Mouse (Mus musculus) ES-E14 (cell line): ENCODE data around the gene Ifi27l2b. TPM values are rescaled to one million over a fixed set of nuclear protein-coding genes. Genes with fewer than 3 reads are reported as not detected.
"Not testable (repeated sequence)": the region's sequence is repeated elsewhere in the genome, so short reads cannot be mapped to it uniquely, and the experiment has no call there.

Experiments
- DNase-seq: peaks from one replicate; pipeline ENCODE4 v3.0.0-alpha.2; 2013; ENCODE audit warnings: low read depth, low spot score
- H3K27ac ChIP-seq: 2 replicates; pipeline ENCODE4 v1.5.1; 2012; ENCODE audit warnings: low read depth, mild to moderate bottlenecking, low read length, moderate library complexity, mixed read lengths; ENCODE audit not compliant: poor library complexity, insufficient read depth, severe bottlenecking
- H3K36me3 ChIP-seq: 2 replicates; pipeline ENCODE4 v1.6.1; 2012; ENCODE audit warnings: mild to moderate bottlenecking, low read length, moderate library complexity, mixed read lengths; ENCODE audit not compliant: control insufficient read depth, poor library complexity, insufficient read depth, severe bottlenecking
- H3K4me1 ChIP-seq, 2 experiments: fragments of 150-350 bp in 1 of 2; sonication (generic) in 1 of 2; 2 replicates each; pipeline ENCODE4 v1.6.1; 2012; ENCODE audit warnings: low read length in 2 of 2, mild to moderate bottlenecking in 1 of 2, mixed read lengths in 1 of 2; ENCODE audit not compliant: control insufficient read depth in 2 of 2, insufficient read depth in 2 of 2, poor library complexity in 1 of 2
- H3K4me3 ChIP-seq, 2 experiments: fragments of 150-350 bp in 1 of 2; sonication (generic) in 1 of 2; 2 replicates each; pipeline ENCODE4 v1.5.1; 2012; ENCODE audit warnings: low read length in 2 of 2, low read depth in 1 of 2, mild to moderate bottlenecking in 1 of 2, mixed read lengths in 1 of 2; ENCODE audit not compliant: insufficient read depth in 1 of 2, poor library complexity in 1 of 2, severe bottlenecking in 1 of 2
- H3K9ac ChIP-seq: 2 replicates; pipeline ENCODE4 v1.6.1; 2012; ENCODE audit warnings: low read depth, mild to moderate bottlenecking, low read length, mixed read lengths; ENCODE audit not compliant: poor library complexity, insufficient read depth, severe bottlenecking
- H3K9me3 ChIP-seq: fragments of 150-350 bp; sonication (generic); 2 replicates; pipeline ENCODE4 v1.6.1; 2012; ENCODE audit warnings: low read depth, mild to moderate bottlenecking, low read length; ENCODE audit not compliant: control insufficient read depth, insufficient read depth
- CHD2 ChIP-seq: IDR thresholded peaks from 2 replicates; pipeline ENCODE4 v1.6.1; 2014; ENCODE audit warnings: mild to moderate bottlenecking, low read depth, low read length, inconsistent platforms
- HCFC1 ChIP-seq: IDR thresholded peaks from 2 replicates; pipeline ENCODE4 v1.6.1; 2012; ENCODE audit warnings: low read length, inconsistent platforms, borderline replicate concordance; ENCODE audit not compliant: insufficient read depth
- MAFK ChIP-seq: IDR thresholded peaks from 2 replicates; pipeline ENCODE4 v1.6.1; 2014; ENCODE audit warnings: mild to moderate bottlenecking, low read depth, low read length, inconsistent platforms; ENCODE audit not compliant: insufficient read depth
- ZC3H11A ChIP-seq: IDR thresholded peaks from 2 replicates; pipeline ENCODE4 v1.6.1; 2012; ENCODE audit warnings: low read depth, mild to moderate bottlenecking, inconsistent platforms, low read length, borderline replicate concordance
- ZNF384 ChIP-seq: IDR thresholded peaks from 2 replicates; pipeline ENCODE4 v1.6.1; 2012; ENCODE audit warnings: low read depth, low read length, inconsistent platforms
- in situ Hi-C, 2 experiments: fragments of 600-800 bp; cut with MboI; formaldehyde crosslinking; loops; one replicate each; pipeline ENCODE4 v1.15.1; 2025; ENCODE audit warnings: low sequenced_read_pairs in 2 of 2, inconsistent platforms in 1 of 2; ENCODE audit not compliant: unreplicated experiment in 2 of 2
- total RNA-seq: library from RNA; depleted of rRNA; stranded (reverse); fragments of 300-350 nt; gene quantifications from 2 replicates; pipeline ENCODE4 v1.2.3, GENCODE M21; 2012

Gene Ifi27l2b
- total RNA-seq, 1 experiment: 0.58 TPM

- DNase-seq: no peak
- Histone ChIP-seq H3K9ac (no peak overlapping the region), H3K4me1 (no peaks in the 10 kb centered on the region), H3K4me3 (no peak overlapping the region), H3K9me3 (no peaks in the 10 kb centered on the region), H3K27ac (no peak overlapping the region), H3K36me3 (no peaks in the 10 kb centered on the region)
- no peak for TF ChIP-seq MAFK
- TF ChIP-seq ZC3H11A: no peak
- no peak for TF ChIP-seq ZNF384
- TF ChIP-seq HCFC1: no peak
- no peak for TF ChIP-seq CHD2
- in situ Hi-C loops: no loop called here
These were observed 19.9 kb upstream of the Ifi27l2b start for GRCm38 (mm10) chr12:103476779-103477389.

- TF ChIP-seq HCFC1: no peak
- no peak for TF ChIP-seq ZNF384
- no peak for TF ChIP-seq MAFK
- TF ChIP-seq CHD2: no peak
- TF ChIP-seq ZC3H11A: no peak
- no peaks in the 10 kb centered on the region for H3K4me1 ChIP-seq
- H3K36me3 ChIP-seq: no peaks in the 10 kb centered on the region
- no peak for DNase-seq
- no peak overlapping the region for H3K4me3 ChIP-seq
- no peak overlapping the region for H3K9ac ChIP-seq
- H3K9me3 ChIP-seq: no peaks in the 10 kb centered on the region
- H3K27ac ChIP-seq: no peak overlapping the region
- in situ Hi-C loops: no loop called here
These were observed 17.5 kb upstream of the Ifi27l2b start for GRCm38 (mm10) chr12:103474481-103474880.

GRCm38 (mm10) chr12:103456727-103457126 is 296 bp downstream of the Ifi27l2b start:
- H3K36me3 ChIP-seq, H3K27ac ChIP-seq, DNase-seq, H3K9me3 ChIP-seq, H3K4me3 ChIP-seq, H3K4me1 ChIP-seq, H3K9ac ChIP-seq, in situ Hi-C loops: not testable (repeated sequence)

GRCm38 (mm10) chr12:103453361-103453760 is 3.7 kb downstream of the Ifi27l2b start:
- Histone ChIP-seq H3K27ac (no peak overlapping the region), H3K9ac (no peak overlapping the region), H3K4me1 (no peaks in the 10 kb centered on the region), H3K4me3 (no peak overlapping the region), H3K36me3 (no peaks in the 10 kb centered on the region), H3K9me3 (no peaks in the 10 kb centered on the region)
- in situ Hi-C loops: no loop called here
- TF ChIP-seq ZNF384: no peak
- no peak for TF ChIP-seq CHD2
- no peak for TF ChIP-seq MAFK
- TF ChIP-seq ZC3H11A: no peak
- TF ChIP-seq HCFC1: no peak
- DNase-seq: no peak

GRCm38 (mm10) chr12:103445060-103445459 is 12.0 kb downstream of the Ifi27l2b start:
- no peak for DNase-seq
- no peak for TF ChIP-seq ZNF384
- no peak for TF ChIP-seq ZC3H11A
- TF ChIP-seq MAFK: no peak
- no peak for TF ChIP-seq HCFC1
- no peak for TF ChIP-seq CHD2
- Histone ChIP-seq H3K36me3 (no peaks in the 10 kb centered on the region), H3K27ac (no peak overlapping the region), H3K9ac (no peak overlapping the region), H3K4me3 (no peak overlapping the region), H3K4me1 (no peaks in the 10 kb centered on the region), H3K9me3 (no peaks in the 10 kb centered on the region)
- in situ Hi-C loops: no loop called here

DNA sequence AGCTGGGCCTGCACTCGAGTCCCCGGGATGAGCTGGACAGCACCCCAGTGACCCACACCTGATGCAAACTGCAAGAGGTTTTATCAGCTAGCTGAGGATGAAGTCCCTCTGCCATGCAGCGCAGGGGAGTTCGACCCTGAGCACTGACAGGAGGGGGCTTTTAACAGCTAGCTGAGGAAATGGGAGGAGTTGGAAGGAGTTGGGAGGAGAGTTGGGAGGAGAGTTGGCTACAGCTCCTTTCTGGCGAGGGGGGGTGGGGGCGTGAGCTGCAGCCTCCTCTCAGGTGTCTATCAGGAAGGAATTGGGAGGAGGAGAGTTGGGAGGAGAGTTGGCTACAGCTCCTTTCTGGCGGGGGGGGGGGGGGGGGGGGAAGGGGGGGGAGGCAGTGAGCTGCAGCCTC is 12.8 kb downstream of the Ifi27l2b start:
- H3K27ac ChIP-seq, DNase-seq, H3K4me3 ChIP-seq, H3K36me3 ChIP-seq, H3K4me1 ChIP-seq, H3K9me3 ChIP-seq, H3K9ac ChIP-seq, in situ Hi-C loops: not testable (repeated sequence)
